ENCODE assay signal across 8 mouse cellular contexts in genomic region chr4:119121249-119121648, GRCm38 (mm10). TPM values are rescaled to one million over a fixed set of nuclear protein-coding genes. Genes with fewer than 3 reads are reported as not detected.
A peak's percentile ranks its signal among the peaks of the same experiment; 100 is the strongest.
DNase-seq lines count a peak whose midpoint lies in the region; ATAC-seq and TF ChIP-seq lines count a peak whose summit lies in the region.

No protein-coding gene starts in this region.

- H3K4me3 ChIP-seq in heart, embryonic 16.5 days (ENCODE audit: low read length) = no peak overlapping the region
- no peak overlapping the region for H3K4me3 ChIP-seq in thymus, adult 2 months (ENCODE audit: control insufficient read depth, insufficient read depth, low read length)

- peak; percentile 50 for ATAC-seq in heart, embryonic 16.5 days (replicated peaks; ENCODE audit: extremely low read depth, insufficient read depth, low FRiP score)

- H3K4me1 ChIP-seq in heart, embryonic 16.5 days (ENCODE audit: control insufficient read depth, insufficient read depth, low read length) = peaks cover 80% of the 10 kb centered on the region
- peaks cover 15% of the 10 kb centered on the region for H3K4me1 ChIP-seq in thymus, adult 2 months (replicated peaks; ENCODE audit: control insufficient read depth, insufficient read depth, low read length)

- peaks cover 12% of the 10 kb centered on the region for H3K36me3 ChIP-seq in heart, embryonic 16.5 days (ENCODE audit: control insufficient read depth, insufficient read depth)
- H3K36me3 ChIP-seq in thymus, adult 2 months (ENCODE audit: control insufficient read depth, insufficient read depth, low read length) = no peaks in the 10 kb centered on the region

- H3K27me3 ChIP-seq in heart, embryonic 16.5 days (ENCODE audit: control insufficient read depth, insufficient read depth, low read length) = no peaks in the 10 kb centered on the region
- no peaks in the 10 kb centered on the region for H3K27me3 ChIP-seq in thymus, adult 2 months (ENCODE audit: control insufficient read depth, insufficient read depth, low read length)

- TF ChIP-seq CTCF in thymus, adult 2 months (IDR thresholded peaks at IDR 0.05; ENCODE audit: borderline replicate concordance, control insufficient read depth, extremely low read depth, insufficient read depth, low read length, poor library complexity) = no peak

- TF ChIP-seq POLR2A in thymus, adult 2 months (IDR thresholded peaks at IDR 0.05; ENCODE audit: control insufficient read depth, extremely low read depth, insufficient read depth, low read length, poor library complexity) = no peak

- no peak overlapping the region for H3K4me2 ChIP-seq in heart, embryonic 16.5 days (ENCODE audit: low read depth, low read length)

- no peaks in the 10 kb centered on the region for H3K9me3 ChIP-seq in heart, embryonic 16.5 days (replicated peaks; ENCODE audit: control insufficient read depth, low read length)

- H3K27ac ChIP-seq in heart, embryonic 16.5 days (ENCODE audit: low read length) = peak overlapping the region; percentile 65
- no peak overlapping the region for H3K27ac ChIP-seq in thymus, adult 2 months (ENCODE audit: control insufficient read depth, insufficient read depth, low read length)

- WGBS in heart, embryonic 16.5 days = 20% methylated on average over 4 of the region's 4 CpGs
- WGBS in thymus, adult 2 months = 95% methylated on average over 4 of the region's 4 CpGs

- DNase-seq in retina, postnatal 1 day = peak; percentile 80
- no peak for DNase-seq in retina, embryonic 14.5 days (ENCODE audit: low spot score)
- peak; percentile 34 to 57 for DNase-seq in adrenal gland, postnatal 4 days (ENCODE audit: low spot score in 2 of 2)
- peak; percentile 41 to 52 for DNase-seq in layer of hippocampus, postnatal 10 days (ENCODE audit: low spot score in 2 of 2)
- peak; percentile 88 for DNase-seq in lung, postnatal 36 days
- DNase-seq in thymus, adult 2 months = no peak
- no peak for DNase-seq in neural tube, embryonic 10.5 days (ENCODE audit: extremely low spot score, low spot score)

- no peak overlapping the region for H3K9ac ChIP-seq in heart, embryonic 16.5 days (ENCODE audit: low read length)

RNA-seq across cellular contexts. Expression of gene Slc2a1, which starts 12.7 kb away (rescaled TPM):
- 10 to 100 TPM; 13.0 to 15.5 TPM for total RNA-seq in adrenal gland, postnatal 4 days (2021)
- 129 and 136 TPM in 2 replicates for polyA plus RNA-seq in heart, embryonic 16.5 days (2015; fragmentation: Nextera tagmentation; extraction: Ambion mirVana)
- 10 to 100 TPM; 53.4 to 60.4 TPM for total RNA-seq in layer of hippocampus, postnatal 10 days (2021)
- 42.2 and 42.5 TPM in 2 replicates for polyA plus RNA-seq in thymus, adult 2 months (2012; rRNA removed)

RNA-seq across cellular contexts. Expression of gene Zfp691, which starts 52.7 kb away (rescaled TPM):
- 10 to 100 TPM; 12.2 to 16.2 TPM for total RNA-seq in adrenal gland, postnatal 4 days (2021)
- 7.7 and 10.8 TPM in 2 replicates for polyA plus RNA-seq in heart, embryonic 16.5 days (2015; fragmentation: Nextera tagmentation; extraction: Ambion mirVana)
- 1 to 10 TPM; 6.2 to 7.7 TPM for total RNA-seq in layer of hippocampus, postnatal 10 days (2021)
- 12.9 and 19.1 TPM in 2 replicates for polyA plus RNA-seq in thymus, adult 2 months (2012; rRNA removed)

Comparison
In these comparisons a context has a peak if more than half of its experiments do, and no peak if none do; other contexts are left out.
1. DNase-seq: peak in retina, postnatal 1 day (single experiment), adrenal gland, postnatal 4 days (2 of 2), layer of hippocampus, postnatal 10 days (2 of 2) and lung, postnatal 36 days (single experiment); none in retina, embryonic 14.5 days (single experiment), thymus, adult 2 months (single experiment) and neural tube, embryonic 10.5 days (single experiment).